Mouse (Mus musculus): ENCODE data around the gene Sec61g. TPM values are rescaled to one million over a fixed set of nuclear protein-coding genes. Genes with fewer than 3 reads are reported as not detected.
"Not testable (repeated sequence)": the region's sequence is repeated elsewhere in the genome, so short reads cannot be mapped to it uniquely, and the experiment has no call there.

The Sec61g gene
- polyA plus RNA-seq, 1 experiment from 2014 or later, result 40.3 TPM

DNA sequence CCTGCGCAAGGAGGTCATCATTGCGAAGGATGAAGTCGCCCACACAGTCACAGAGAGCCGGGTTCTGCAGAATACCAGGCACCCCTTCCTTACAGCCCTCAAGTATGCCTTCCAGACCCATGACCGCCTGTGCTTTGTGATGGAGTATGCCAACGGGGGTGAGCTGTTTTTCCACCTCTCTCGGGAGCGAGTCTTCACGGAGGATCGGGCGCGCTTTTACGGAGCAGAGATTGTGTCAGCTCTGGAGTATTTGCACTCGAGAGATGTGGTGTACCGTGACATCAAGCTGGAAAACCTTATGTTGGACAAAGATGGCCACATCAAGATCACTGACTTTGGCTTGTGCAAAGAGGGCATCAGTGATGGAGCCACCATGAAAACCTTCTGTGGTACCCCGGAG lies 6.8 kb upstream of the Sec61g start:
- not testable (repeated sequence) for H3K36me3 ChIP-seq; H3K27me3 ChIP-seq; H3K27ac ChIP-seq; H3K4me3 ChIP-seq; H3K9me3 ChIP-seq; H3K9ac ChIP-seq; H3K4me1 ChIP-seq; ATAC-seq (ENCODE audit: insufficient number of reproducible peaks, low FRiP score, low TSS enrichment, low read depth); H3K4me2 ChIP-seq
- 94% methylated on average over 16 of the region's 16 CpGs for WGBS

DNA sequence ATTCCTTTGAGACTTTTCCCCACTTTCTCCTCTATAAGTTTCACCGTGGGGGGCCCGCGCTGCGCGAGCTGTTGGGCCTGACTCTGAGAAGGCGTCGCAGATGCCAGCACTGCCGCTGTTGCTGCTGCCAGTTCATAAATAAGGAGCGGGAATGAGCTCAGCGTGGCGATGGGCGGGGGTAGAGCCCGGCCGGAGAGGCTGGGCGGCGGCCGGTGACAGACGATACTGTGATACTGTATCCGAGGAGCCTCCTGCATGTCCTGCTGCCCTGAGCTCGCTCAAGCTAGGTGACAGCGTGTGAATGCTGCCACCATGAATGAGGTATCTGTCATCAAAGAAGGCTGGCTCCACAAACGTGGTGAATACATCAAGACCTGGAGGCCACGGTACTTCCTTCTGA lies 5.9 kb upstream of the Sec61g start:
- not testable (repeated sequence) for H3K4me3 ChIP-seq; H3K27me3 ChIP-seq; ATAC-seq (ENCODE audit: insufficient number of reproducible peaks, low FRiP score, low TSS enrichment, low read depth); H3K27ac ChIP-seq; H3K4me2 ChIP-seq; H3K36me3 ChIP-seq; H3K9me3 ChIP-seq; H3K9ac ChIP-seq; H3K4me1 ChIP-seq
- 60% methylated on average over 23 of the region's 23 CpGs for WGBS

DNA sequence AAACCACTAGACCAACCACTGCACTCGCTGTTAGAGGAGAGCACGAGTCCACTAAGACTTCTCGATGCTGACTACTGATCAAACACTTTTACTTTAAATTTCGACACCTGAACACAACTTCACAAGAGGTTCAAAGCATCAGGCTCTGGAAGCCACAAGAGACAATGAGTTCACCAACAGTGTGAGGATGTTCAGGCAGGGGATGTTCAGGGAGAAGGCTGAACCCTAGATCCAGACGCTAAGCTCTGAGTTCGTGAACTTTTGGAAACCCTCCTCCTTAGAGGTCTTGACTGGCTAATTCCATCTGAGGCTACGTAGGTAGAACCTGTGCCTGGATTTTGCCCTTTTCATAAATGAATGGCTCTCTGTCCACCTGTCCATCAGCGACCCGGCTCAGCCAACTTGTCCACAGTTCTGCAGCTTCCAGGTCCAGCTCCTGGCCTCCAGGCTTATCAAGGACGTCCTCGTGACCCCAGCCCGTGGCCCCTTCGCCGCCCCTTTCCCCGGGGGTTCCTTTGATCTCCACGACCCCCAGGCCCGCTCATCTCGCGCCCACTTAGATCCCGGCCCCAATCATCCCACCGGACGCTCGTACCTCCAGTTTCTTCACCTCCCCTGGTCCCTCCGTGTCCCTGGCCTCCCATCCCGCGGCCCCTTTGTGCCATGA lies 766 bp downstream of the Sec61g start:
- Histone ChIP-seq H3K4me2 (peak overlapping the region; percentile 61), H3K36me3 (peaks cover 22% of the 10 kb centered on the region), H3K27ac (peak overlapping the region; percentile 95), H3K9me3 (no peaks in the 10 kb centered on the region), H3K4me3 (peak overlapping the region; percentile 87), H3K9ac (peak overlapping the region; percentile 96), H3K27me3 (no peaks in the 10 kb centered on the region), H3K4me1 (peaks cover 7% of the 10 kb centered on the region; the same call in 1 of the 2 replicates)
- 3% methylated on average over 26 of the region's 26 CpGs for WGBS
- peak; percentile 66; the same call in 1 of the 2 replicates for ATAC-seq (ENCODE audit: insufficient number of reproducible peaks, low FRiP score, low TSS enrichment, low read depth)

GRCm38 (mm10) chr11:16505999-16506398 lies 2.3 kb downstream of the Sec61g start:
- no peak for ATAC-seq (ENCODE audit: insufficient number of reproducible peaks, low FRiP score, low TSS enrichment, low read depth)
- Histone ChIP-seq H3K9me3 (no peaks in the 10 kb centered on the region), H3K27me3 (no peaks in the 10 kb centered on the region), H3K4me3 (no peak overlapping the region), H3K4me1 (peaks cover 7% of the 10 kb centered on the region; the same call in 1 of the 2 replicates), H3K36me3 (peaks cover 30% of the 10 kb centered on the region), H3K4me2 (no peak overlapping the region), H3K9ac (no peak overlapping the region), H3K27ac (no peak overlapping the region)
- WGBS, result 94% methylated on average over 6 of the region's 6 CpGs

DNA sequence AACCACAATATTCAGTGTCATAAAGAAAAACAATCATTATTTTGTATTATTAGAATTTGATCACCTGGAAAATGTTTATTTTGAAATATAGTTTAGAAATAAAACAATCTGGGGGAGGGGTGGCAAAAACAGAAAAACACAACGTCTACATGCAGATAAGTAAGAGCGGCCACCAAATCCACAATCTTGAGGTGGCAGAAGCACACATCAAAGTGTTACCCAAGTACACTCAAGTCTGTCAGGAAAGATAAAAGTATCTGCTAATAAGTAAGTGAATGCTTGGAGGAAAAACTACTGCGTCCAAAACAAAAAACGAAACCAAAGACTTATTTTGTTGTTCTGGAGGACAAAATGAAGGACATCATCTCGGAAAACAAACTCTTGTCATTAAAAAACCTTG lies 5.1 kb downstream of the Sec61g start:
- Histone ChIP-seq H3K27ac (no peak overlapping the region), H3K36me3 (peaks cover 38% of the 10 kb centered on the region), H3K4me1 (peaks cover 7% of the 10 kb centered on the region; the same call in 1 of the 2 replicates), H3K9ac (no peak overlapping the region), H3K9me3 (no peaks in the 10 kb centered on the region), H3K4me2 (no peak overlapping the region), H3K27me3 (no peaks in the 10 kb centered on the region), H3K4me3 (no peak overlapping the region)
- no peak for ATAC-seq (ENCODE audit: insufficient number of reproducible peaks, low FRiP score, low TSS enrichment, low read depth)
- WGBS, result 96% methylated on average over 5 of the region's 5 CpGs

DNA sequence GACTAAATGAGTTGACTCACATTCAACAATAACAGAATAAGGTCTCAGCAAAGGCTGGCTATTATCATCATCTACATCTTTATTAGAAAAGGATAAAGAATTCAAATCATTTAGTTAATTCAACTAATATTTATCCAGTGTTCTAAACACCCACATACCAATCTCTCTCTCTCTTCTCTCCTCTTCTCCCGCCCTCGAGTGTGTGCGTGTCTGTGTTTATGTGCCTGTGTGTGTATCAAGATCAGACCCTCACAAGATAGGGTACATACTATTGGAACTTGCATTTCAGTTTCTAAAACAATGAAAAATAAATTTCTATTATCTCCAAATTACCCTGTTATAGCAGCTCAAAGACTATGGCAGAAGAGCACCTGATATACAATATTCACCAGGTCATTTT lies 5.5 kb downstream of the Sec61g start:
- Histone ChIP-seq H3K9me3 (no peaks in the 10 kb centered on the region), H3K4me3 (no peak overlapping the region), H3K27ac (no peak overlapping the region), H3K4me1 (peaks cover 7% of the 10 kb centered on the region; the same call in 1 of the 2 replicates), H3K27me3 (no peaks in the 10 kb centered on the region), H3K9ac (no peak overlapping the region), H3K36me3 (peaks cover 38% of the 10 kb centered on the region), H3K4me2 (no peak overlapping the region)
- 85% methylated on average over 3 of the region's 3 CpGs for WGBS
- ATAC-seq (ENCODE audit: insufficient number of reproducible peaks, low FRiP score, low TSS enrichment, low read depth), result no peak

DNA sequence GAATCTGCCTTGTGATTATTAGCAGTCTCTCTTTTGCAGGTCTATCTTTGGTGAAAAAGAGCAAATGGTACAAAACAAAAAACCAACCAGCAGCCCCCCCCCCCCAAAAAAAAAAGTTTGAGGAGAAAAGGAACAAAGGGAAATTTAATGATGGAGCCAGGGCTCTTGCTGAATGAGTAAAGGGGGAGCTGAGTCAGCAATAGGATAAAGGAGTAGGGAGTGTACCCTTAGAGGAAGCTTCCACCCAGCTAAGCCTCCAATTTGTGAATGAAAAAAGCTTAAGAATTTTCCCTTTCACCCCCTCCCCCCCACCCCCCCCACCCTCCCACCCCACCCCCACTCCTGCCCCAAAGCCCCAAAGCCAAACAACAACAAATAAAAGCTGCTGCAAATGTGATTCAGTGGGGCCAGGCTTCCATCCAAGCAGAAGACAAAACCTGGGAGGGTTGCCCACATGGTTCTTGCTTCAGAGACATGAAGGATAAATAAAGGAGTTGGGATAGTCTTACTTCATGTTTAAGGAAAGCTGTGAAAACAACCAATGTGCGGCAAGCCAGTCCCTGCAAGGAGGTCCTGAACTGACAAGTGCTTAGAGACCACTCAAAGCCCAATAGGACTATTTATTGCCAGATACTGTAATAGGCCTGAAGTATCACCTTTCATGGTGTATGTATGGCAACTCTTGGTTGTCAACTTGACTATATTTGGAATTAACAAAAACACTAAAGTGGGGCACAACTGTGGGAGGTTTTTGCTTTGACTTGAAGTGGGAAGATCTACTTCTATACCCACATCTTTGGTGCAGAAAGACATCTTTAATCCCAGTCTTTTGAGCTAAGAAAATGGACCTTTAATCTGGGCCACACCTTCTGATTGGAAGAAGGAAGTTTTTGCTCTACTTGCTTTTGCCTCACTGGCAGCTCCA lies 9.3 kb downstream of the Sec61g start:
- ATAC-seq (ENCODE audit: insufficient number of reproducible peaks, low FRiP score, low TSS enrichment, low read depth), result no peak
- Histone ChIP-seq H3K9ac (no peak overlapping the region), H3K9me3 (no peaks in the 10 kb centered on the region), H3K4me1 (no peaks in the 10 kb centered on the region), H3K27me3 (no peaks in the 10 kb centered on the region), H3K27ac (no peak overlapping the region), H3K4me2 (no peak overlapping the region), H3K36me3 (peaks cover 23% of the 10 kb centered on the region), H3K4me3 (no peak overlapping the region)
- 22% methylated on average over 1 of the region's 1 CpGs for WGBS

Other genes starting within 250 kb of the Sec61g start
- gene Egfr, start 243.7 kb upstream of the Sec61g start, polyA plus RNA-seq (2015; fragmentation: Nextera tagmentation; extraction: Ambion mirVana), result 28.7 and 28.9 TPM in 2 replicates